Mouse (Mus musculus): ENCODE measurements at regions not wholly inside any gene's neighbourhood (a gene's known extent, or its start where the extent isn't known, plus 50 kb on each side); places are given as distances from the start of the nearest gene placed in this dataset.
"Not testable (repeated sequence)": the region's sequence is repeated elsewhere in the genome, so short reads cannot be mapped to it uniquely, and the experiment has no call there.

DNA sequence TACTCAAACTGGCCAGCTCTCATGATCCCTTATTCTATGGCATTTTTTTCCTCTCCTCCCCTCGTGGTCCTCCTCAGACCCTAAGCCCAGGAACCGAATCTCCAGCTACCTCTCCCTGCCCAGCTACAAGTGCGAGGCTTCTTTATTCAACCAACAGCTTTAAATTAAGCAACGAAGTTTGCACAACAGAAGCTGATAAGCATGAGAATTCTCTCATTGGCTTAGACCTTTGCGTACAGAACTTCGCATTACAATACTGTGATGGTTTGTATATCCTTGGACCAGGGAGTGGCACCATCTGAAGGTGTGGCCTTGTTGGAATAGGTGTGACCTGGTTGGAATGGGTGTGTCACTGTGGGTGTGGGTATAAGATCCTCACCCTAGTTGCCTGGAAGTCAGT lies 205.4 kb downstream of the Diras2 start:
- not testable (repeated sequence) for DNase-seq (ENCODE audit: low spot score)

DNA sequence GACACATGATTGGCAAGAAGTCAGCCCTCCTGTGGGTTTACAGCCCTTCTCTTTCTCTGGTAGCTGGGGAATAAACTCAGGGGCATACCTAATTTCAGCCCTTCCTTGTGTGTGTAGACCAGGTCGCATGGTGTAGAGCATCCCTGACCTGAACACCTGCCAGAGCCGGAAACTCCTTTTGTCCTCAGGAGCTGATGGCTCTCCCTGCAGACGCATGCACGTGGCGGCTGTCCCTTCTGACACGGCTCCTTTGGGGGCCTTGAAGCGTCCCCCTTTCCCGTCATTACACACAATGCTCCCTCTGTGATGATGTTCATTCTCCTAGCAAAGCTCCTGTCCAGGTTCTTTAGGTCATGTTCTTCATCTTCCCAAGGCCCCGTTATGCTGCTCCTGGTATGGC lies 203.3 kb downstream of the Diras2 start:
- DNase-seq (ENCODE audit: low spot score): no peak

DNA sequence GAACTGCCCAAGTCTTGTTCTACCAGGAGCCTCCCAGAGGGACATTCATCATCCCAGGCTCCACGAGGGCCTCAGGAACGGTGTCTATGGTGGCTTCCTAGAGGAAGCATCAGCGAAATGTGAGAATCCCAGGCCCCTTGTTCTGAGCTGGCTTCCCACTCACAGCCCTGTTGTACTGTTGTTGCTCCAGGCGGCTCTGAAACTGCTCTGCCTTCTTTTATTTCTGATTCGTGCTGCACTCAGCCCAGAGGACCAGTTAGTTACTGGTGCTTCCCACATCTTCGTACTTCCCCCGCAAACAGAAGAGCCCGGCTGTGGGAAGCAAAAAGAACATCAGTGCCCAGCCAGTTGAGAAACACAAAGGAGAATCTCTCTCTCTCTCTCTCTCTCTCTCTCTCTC lies 202.3 kb downstream of the Diras2 start:
- DNase-seq (ENCODE audit: low spot score): peak; percentile 35

DNA sequence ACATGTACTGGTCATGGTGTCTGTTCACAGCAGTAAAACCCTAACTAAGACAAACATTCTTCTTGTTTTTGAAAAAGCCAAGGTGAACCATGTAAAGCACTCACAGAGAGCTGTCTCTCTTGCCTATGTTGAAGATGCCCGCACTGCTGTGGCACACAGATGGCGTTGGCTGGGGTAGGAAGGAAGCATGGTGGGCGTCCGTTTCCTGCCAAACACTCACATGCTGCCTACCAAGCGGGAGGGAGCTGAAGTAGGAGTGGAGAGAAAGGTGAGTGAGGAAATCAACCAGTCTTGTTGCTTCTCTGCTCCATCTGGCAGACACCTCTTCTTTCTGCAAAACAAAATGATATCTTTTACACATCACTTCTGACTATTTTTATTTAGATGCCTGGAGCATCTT lies 200.0 kb downstream of the Diras2 start:
- no peak for DNase-seq (ENCODE audit: low spot score)

DNA sequence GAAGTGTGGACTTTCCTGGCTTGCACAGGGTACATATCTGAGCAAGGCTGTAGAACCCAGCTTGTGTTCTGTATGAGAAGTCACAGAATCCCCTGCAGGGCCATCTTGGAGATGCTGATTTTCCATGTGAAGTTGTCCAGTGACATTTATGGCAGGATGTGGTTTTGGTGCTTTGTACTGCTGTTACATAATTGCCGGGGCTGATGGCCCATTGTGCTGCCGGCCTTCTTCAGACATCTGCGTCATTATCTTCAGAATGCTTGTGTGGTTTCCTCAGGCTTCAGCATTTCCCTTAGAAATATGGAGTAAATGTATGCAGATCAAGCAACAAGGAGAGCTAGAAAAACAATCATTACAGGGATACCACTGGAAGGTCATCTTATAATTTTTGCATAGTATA lies 196.1 kb downstream of the Diras2 start:
- no peak for DNase-seq (ENCODE audit: low spot score)

DNA sequence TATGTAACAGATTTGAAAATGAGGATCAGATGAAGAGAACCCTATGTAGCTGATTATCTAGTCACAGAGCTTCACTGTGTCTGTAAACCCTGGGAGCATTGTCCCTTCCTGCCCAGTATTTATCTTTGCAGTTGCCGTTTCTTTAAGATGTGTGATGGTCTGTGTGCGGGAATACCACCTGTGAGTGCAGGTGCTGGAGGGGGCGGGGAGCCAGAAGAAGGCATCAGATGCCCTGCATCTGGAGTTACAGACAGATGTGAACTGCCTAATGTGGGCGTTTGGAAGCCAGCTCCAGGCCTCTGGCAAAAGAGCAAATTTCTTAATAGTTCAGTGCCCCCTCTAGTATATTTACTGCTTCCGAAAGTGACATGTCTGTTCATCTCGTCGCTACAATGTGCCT lies 193.1 kb downstream of the Diras2 start:
- no peak for DNase-seq (ENCODE audit: low spot score)

DNA sequence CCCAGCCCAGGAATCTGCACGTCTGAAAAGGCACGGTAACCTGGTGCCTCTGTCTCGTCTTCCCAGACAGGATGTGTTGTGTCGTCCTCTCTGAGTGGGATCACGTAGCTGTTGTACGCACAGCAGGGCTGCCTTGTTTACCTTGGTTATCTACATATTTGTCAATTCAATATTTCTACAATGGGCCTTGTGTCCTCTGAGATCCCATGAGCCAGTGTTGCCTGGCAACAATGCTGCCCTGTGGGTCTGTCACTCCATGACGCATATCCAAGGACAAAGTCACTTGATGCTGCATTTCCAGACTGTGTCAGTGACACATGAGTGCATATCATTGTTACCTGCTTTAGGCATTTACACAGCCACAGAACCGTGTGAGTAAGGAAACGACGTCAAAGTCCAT lies 191.9 kb downstream of the Diras2 start:
- DNase-seq (ENCODE audit: low spot score): no peak

DNA sequence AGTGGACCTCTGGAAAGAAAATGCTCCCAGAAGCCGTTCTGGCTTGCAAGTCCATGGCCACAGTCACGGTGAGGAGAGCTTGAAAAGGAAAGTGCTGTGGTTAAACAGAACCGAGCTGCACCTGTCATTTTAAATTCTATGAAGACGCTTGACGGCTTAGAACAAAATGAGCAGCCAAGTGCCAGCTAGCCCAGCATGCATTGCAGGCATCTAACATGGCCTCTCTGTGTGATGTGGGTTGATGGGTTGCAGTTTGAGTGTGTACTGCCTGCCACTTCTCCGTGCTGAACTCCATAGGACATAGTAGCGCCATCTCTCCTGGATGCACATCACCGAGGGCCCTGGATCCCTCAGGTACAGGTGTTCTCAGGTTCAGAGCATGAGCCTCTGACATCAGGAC lies 189.1 kb downstream of the Diras2 start:
- DNase-seq (ENCODE audit: low spot score): no peak

DNA sequence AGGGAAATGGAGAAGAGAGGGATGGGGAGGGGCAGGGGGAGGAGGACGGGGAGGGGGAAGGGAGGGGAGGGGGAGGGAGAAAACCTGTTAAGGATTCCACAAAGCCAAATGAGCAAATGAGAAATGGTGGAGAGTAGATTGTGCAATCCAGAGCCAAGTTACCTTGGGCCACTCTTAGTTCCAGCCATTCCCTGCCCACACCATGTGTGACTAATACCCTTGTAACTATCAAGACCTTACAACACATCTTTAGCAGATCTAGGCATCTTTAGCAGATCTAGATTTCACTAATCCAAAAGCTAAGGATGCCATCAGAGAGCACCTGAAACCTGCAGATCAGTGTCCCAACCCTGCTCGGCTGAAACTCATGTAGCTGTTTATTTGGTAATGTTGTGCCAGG lies 186.7 kb downstream of the Diras2 start:
- no peak for DNase-seq (ENCODE audit: low spot score)

DNA sequence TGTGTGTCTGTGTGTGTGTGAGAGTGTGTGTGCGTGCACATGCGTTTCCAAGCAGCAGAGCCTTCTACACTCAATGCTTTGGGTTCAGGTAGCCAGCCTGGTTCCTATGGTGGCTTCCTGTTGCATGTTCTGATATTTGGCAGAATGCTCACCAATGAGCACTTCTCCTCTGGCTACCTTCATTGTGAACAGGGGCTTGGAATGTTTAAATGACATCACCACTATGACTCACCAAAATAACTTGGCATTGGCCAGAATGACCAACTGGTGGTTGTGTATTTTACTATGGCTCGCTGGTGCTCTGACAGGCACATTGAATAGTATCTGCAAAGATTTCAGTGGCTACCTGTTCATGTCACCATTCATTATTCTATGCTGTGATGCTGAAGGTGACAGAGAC lies 186.2 kb downstream of the Diras2 start:
- DNase-seq (ENCODE audit: low spot score): no peak

DNA sequence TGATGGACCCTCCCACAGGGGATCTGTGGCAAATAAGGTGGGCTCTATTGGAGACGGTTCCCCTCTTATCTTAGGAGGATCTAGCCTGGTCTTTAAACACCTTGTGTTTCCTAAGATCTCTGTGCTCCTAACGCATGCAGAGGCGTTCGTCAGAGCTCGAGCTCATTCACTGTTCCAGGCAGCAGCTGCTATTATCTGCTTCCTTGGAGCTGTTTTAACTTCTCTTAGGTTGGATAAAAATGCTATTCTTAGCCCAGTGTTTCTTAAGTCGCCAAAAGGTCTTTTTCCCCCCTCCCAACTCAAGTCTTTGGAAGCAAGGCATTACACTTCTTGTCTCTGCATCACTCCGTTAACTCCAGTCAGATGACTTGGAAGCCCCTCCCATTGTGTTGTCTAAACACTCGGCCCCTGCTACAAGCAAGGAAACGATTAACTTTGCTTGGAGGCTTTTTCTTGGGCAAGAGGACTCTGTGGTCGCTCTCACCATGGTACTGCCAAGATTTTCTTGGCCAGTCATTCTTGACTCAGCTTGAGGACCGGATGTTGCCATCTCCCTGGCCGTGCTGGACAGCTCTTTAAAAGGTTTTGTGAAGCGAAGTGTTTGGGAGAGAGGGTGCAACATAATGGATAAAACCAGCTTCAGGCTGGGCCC lies 185.6 kb downstream of the Diras2 start:
- no peak for DNase-seq (ENCODE audit: low spot score)

DNA sequence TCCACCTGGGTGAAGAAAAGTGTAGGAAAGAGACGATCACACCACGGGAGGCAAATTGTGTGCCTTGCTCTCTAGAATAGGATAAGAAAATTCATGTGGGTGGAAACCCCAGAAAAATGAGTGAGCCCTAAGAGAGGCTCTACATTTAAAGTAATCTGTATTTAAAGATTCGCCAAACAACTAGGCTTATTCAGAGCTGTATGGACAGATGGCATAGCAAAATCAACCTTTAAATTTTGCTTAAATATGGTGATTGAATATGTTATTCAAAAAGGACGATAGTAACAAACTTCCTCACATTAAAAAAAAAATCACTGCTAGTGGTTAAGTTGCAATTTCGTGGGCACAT lies 185.1 kb downstream of the Diras2 start:
- DNase-seq (ENCODE audit: low spot score): no peak

DNA sequence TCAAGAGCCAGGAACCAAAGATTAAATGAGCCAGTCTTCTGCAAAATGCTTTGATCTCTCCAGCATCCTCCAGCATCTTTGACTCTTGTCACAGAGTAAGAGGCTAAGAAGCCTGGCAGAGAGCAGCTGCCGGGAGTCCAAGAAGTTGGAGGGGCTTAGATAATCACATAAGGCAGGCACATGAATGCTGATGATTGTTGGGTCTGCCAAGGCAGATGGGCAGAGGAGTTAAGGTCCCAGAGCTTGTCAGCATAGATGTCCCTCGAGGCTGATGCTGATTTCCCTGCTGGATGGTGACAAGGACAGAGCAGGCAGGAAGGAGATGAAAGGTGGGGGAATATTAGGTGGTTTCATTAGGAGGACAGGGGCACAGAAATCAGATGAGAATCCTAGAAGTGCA lies 183.4 kb downstream of the Diras2 start:
- DNase-seq (ENCODE audit: low spot score): no peak

DNA sequence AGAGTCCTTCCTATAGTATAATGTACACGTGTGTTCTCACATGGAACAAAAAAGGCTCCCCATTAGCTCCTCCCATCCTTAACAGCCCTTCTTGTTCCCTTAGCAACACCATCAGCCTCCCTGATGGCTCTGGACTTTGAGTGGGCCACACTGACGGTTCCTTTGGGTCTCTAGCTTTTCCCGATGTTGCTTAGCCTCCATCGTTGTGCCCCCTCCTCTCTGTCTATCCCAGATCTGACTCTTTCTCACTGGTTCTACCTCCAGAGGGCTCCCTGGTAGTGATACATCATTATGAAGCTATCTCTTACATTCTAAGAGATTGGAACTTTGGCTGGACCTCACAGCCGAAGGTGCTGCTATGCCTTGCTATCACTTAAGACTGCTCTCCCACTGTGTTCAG lies 181.5 kb downstream of the Diras2 start:
- no peak for DNase-seq (ENCODE audit: low spot score)

DNA sequence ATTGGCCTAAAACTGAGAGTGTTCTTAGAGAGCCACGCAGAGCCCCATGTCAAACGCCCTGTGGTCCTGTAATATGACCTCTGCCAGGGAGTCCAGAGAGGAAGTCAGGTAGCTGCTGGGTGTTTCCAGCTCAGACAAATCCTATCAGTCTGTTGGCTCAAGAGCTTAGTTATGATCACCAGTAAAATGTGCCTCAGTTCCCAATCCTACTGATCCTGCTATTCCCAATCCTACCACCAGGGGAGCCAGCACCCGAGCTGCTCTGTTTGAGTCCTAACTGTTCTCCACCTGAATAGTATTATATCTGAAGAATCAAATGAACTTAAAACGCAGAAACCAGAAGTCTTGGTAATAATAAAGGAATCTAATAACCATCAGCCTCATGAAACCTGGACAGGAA lies 178.5 kb downstream of the Diras2 start:
- no peak for DNase-seq (ENCODE audit: low spot score)

DNA sequence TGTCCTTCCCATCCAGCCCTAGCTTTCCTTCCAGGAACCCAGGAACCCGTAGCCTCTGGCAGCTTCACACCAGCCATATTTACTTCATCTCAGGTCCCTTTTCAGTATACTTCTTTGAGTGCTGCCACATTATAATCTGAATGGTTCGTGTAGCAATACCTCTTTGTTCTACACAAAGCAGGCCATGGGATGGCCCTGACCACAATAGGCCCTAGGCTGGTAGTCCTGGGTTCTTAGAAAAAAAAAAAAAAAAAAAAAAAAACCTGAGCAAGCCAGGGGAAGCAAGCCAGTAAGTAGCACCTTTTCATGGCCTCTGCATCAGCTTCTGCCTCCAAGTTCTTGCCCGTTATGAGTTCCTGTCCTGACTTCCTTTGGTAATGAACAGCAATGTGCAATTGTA lies 177.6 kb downstream of the Diras2 start:
- no peak for DNase-seq (ENCODE audit: low spot score)

DNA sequence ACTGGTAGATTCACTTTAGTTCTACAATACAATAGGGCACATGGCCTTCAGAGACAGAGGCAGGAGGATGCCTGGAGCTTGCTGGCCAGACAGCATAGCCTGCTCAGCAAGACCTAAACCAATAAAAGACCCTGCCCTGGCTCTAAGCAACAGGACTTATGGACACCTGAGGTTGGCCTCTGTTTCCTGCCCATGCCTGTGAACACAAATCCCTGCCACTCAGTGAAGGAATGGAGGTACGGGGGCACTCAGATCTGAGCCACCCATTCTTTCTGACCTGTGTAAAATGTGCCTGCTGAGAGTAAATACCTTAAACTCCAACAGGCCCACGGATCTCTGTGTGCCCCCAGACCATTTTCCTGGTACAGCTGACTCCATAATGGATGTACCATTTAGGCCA lies 177.1 kb downstream of the Diras2 start:
- DNase-seq (ENCODE audit: low spot score): no peak

DNA sequence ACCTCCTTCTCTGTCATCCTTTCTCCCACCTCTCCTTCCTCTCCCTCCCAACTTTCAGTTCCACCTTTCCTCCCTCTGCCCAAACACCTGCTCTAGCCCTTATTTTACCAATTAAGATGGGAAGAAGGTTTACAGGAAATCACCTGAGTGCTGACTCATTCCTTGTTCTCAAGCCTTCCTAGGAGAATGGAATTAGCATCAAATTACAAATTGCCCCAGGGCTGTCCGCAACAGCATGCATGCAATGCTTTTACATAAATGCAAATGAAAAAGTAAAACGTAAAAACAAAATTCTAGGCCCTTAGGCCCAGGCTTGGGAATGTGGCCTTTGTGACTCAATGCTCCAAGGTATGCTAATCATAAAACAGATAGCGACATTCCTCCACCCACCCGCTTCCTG lies 175.2 kb downstream of the Diras2 start:
- not testable (repeated sequence) for DNase-seq (ENCODE audit: low spot score)

DNA sequence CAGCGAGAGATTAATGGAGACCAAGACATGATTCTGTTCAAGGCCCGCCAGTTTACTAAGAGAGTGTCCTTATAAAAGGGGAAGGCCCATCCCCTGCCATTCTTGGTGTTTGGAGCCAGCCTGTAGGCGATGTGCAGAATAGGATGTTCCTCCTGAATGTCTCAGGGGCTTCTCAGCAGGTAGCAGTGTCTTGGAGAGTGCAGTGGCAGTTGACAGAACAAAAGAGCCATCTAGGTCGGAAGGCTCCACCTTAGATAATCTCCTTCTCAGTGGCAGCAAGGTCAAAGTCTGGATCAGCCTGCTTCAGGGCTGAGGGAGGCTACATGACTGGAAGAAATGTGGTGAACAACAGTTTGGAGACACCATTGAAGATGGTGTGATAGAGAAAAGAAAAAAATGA lies 171.7 kb downstream of the Diras2 start:
- DNase-seq (ENCODE audit: low spot score): not testable (repeated sequence)

DNA sequence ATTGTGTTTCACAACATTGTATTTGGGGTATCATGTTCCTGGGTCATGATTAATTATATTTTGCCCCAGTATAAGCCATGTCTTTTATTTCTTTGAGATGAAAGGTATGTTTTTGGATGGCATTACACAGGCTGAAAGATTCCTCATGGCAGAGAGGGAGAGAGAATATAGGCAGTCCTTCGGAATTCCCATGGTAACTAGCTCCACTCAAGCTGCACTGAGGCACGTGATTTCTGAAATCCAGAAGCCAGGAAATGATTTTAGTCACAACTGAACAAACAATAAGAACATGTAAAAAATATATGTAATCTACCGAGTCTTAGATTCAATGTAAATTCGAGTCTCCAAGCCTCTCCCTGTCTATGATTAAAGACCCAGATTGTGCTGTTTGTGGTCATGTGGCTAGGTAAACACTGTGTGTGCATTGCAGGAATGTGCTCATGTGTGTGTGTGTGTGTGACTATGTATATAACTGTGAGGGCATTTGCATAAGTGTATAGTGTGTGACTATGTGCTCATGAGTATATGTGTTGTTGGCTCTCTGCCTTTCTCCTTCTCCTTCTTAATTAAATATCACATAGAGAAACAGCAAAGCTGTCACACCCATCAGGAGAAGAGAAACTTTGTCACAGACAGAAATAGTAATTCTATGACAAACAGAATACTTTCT lies 169.8 kb downstream of the Diras2 start:
- DNase-seq (ENCODE audit: low spot score): no peak

DNA sequence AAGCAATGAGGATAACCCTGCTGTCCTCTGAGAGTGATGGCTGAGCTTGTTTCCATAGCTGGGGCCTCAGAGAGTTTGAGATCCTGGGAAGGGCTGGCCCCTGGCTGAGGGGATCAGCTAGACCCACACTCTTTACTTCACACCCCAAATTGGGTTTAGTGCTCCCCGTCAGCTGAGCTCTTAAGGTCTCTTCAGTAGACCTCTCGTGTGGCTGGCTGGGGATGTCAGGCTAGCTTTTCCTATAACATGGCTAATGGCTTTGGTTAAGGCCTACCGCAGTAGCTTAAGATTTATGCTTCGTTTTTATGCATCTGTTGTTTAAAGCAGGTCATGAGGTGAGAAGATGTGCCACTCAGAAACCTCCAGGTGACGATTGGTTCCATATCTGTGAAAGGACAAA lies 168.8 kb downstream of the Diras2 start:
- DNase-seq (ENCODE audit: low spot score): no peak

DNA sequence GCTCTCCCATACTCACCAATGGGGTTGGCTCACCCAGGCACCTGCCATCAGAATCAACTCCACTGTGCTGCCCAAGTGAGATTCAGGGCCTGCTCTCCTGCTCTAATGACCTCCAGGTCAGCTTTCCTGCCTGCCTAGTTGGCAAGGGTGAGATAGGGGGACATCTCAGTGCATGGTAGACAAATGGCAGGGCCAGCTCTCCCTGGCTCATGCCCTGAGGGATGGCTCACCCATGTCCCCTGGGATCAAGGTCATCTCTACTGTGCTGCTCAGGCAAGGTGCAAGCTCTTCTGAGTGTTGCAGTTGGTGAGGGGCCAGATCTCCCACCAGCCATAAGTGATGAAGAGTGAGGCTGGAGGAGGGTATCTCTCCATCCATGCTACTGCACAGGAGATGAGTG lies 161.2 kb downstream of the Diras2 start:
- DNase-seq (ENCODE audit: low spot score): no peak

DNA sequence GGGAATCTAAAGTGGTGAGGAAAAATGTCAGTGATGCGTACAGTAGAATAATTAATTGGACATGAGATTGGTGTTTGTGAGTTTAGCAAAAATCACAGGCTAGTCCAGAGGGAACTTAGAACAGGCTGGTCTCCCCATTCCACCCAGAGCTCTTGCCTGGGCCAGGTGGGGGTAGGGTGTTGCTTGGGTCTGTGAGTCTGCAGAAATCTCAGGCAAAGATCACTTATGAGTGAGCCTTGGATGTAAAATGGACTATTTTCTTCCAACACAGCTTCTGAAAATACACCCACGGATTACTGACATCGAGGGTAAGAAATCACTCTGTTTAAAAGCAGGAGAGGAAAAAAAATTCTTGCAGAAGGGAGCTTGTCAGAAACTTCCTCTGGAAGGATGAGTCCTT lies 159.1 kb downstream of the Diras2 start:
- DNase-seq (ENCODE audit: low spot score): no peak

DNA sequence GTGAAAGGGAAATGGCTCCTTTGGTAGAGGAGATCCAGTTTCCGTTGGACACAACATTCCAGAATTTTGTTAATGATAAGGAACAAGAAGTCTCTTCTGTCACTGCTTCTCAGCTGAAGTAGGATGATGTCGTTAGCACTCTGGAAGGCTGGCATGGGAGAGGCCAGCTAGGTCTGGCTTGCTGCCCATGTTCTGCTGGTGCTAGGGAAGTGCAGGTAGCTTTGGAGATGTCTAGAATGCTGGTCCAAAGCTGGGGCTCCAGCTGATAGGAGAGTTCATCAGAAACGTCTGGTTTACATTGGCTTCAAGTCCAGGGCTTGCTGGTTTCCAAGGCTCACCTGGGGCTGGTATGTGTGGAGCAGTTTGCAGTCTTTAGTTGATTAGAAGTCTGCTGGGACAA lies 156.3 kb downstream of the Diras2 start:
- DNase-seq (ENCODE audit: low spot score): no peak

Data from left cerebral cortex, adult 11 months (tissue).